Mouse (Mus musculus): ENCODE data around the gene Rmnd1. TPM values are rescaled to one million over a fixed set of nuclear protein-coding genes. Genes with fewer than 3 reads are reported as not detected.

Gene Rmnd1
- polyA plus RNA-seq, 1 experiment = 118 TPM

GRCm38 (mm10) chr10:4398058-4398457 lies 34.1 kb downstream of the Rmnd1 start:
- Histone ChIP-seq H3K27ac (ENCODE audit: insufficient read depth, low read length) (no peak overlapping the region), H3K4me1 (ENCODE audit: control insufficient read depth, insufficient read depth, low read length) (peaks cover 6% of the 10 kb centered on the region), H3K4me3 (ENCODE audit: insufficient read depth, low read length) (no peak overlapping the region)
- TF ChIP-seq POLR2A (IDR thresholded peaks at IDR 0.05; ENCODE audit: extremely low read depth, insufficient read depth, low read length) = no peak
- TF ChIP-seq CTCF (IDR thresholded peaks at IDR 0.05; ENCODE audit: extremely low read depth, insufficient read depth, low read length) = no peak

- H3K4me3 ChIP-seq (ENCODE audit: insufficient read depth, low read length) = no peak overlapping the region
- H3K27ac ChIP-seq (ENCODE audit: insufficient read depth, low read length) = no peak overlapping the region
- TF ChIP-seq POLR2A (IDR thresholded peaks at IDR 0.05; ENCODE audit: extremely low read depth, insufficient read depth, low read length) (no peak), CTCF (IDR thresholded peaks at IDR 0.05; ENCODE audit: extremely low read depth, insufficient read depth, low read length) (no peak)
- H3K4me1 ChIP-seq (ENCODE audit: control insufficient read depth, insufficient read depth, low read length) = peaks cover 9% of the 10 kb centered on the region
These were observed 36.9 kb downstream of the Rmnd1 start for GRCm38 (mm10) chr10:4395321-4395720.

- TF ChIP-seq CTCF (IDR thresholded peaks at IDR 0.05; ENCODE audit: extremely low read depth, insufficient read depth, low read length) (peak; percentile 46), POLR2A (IDR thresholded peaks at IDR 0.05; ENCODE audit: extremely low read depth, insufficient read depth, low read length) (no peak)
- Histone ChIP-seq H3K4me3 (ENCODE audit: insufficient read depth, low read length) (no peak overlapping the region), H3K4me1 (ENCODE audit: control insufficient read depth, insufficient read depth, low read length) (peaks cover 18% of the 10 kb centered on the region), H3K27ac (ENCODE audit: insufficient read depth, low read length) (no peak overlapping the region)
These were observed 40.3 kb downstream of the Rmnd1 start for GRCm38 (mm10) chr10:4391851-4392250.

- Histone ChIP-seq H3K4me3 (ENCODE audit: insufficient read depth, low read length) (no peak overlapping the region), H3K27ac (ENCODE audit: insufficient read depth, low read length) (no peak overlapping the region), H3K4me1 (ENCODE audit: control insufficient read depth, insufficient read depth, low read length) (peaks cover 18% of the 10 kb centered on the region)
- no peak for TF ChIP-seq POLR2A (IDR thresholded peaks at IDR 0.05; ENCODE audit: extremely low read depth, insufficient read depth, low read length)
- TF ChIP-seq CTCF (IDR thresholded peaks at IDR 0.05; ENCODE audit: extremely low read depth, insufficient read depth, low read length) = no peak
These were observed 41.1 kb downstream of the Rmnd1 start for GRCm38 (mm10) chr10:4391076-4391475.

GRCm38 (mm10) chr10:4390550-4390949 lies 41.6 kb downstream of the Rmnd1 start:
- Histone ChIP-seq H3K4me1 (ENCODE audit: control insufficient read depth, insufficient read depth, low read length) (peaks cover 18% of the 10 kb centered on the region), H3K27ac (ENCODE audit: insufficient read depth, low read length) (no peak overlapping the region), H3K4me3 (ENCODE audit: insufficient read depth, low read length) (no peak overlapping the region; the same call in 1 of the 2 replicates)
- TF ChIP-seq CTCF (IDR thresholded peaks at IDR 0.05; ENCODE audit: extremely low read depth, insufficient read depth, low read length) (no peak), POLR2A (IDR thresholded peaks at IDR 0.05; ENCODE audit: extremely low read depth, insufficient read depth, low read length) (no peak)

GRCm38 (mm10) chr10:4389461-4390112 lies 42.6 kb downstream of the Rmnd1 start:
- Histone ChIP-seq H3K4me3 (ENCODE audit: insufficient read depth, low read length) (peak overlapping the region; percentile 74), H3K27ac (ENCODE audit: insufficient read depth, low read length) (no peak overlapping the region), H3K4me1 (ENCODE audit: control insufficient read depth, insufficient read depth, low read length) (peaks cover 13% of the 10 kb centered on the region)
- TF ChIP-seq POLR2A (IDR thresholded peaks at IDR 0.05; ENCODE audit: extremely low read depth, insufficient read depth, low read length) (no peak), CTCF (IDR thresholded peaks at IDR 0.05; ENCODE audit: extremely low read depth, insufficient read depth, low read length) (no peak)

- Histone ChIP-seq H3K27ac (ENCODE audit: insufficient read depth, low read length) (no peak overlapping the region), H3K4me3 (ENCODE audit: insufficient read depth, low read length) (peak overlapping the region; percentile 74), H3K4me1 (ENCODE audit: control insufficient read depth, insufficient read depth, low read length) (peaks cover 13% of the 10 kb centered on the region)
- no peak for TF ChIP-seq CTCF (IDR thresholded peaks at IDR 0.05; ENCODE audit: extremely low read depth, insufficient read depth, low read length)
- no peak for TF ChIP-seq POLR2A (IDR thresholded peaks at IDR 0.05; ENCODE audit: extremely low read depth, insufficient read depth, low read length)
These were observed 43.2 kb downstream of the Rmnd1 start for GRCm38 (mm10) chr10:4389036-4389435.

- Histone ChIP-seq H3K4me1 (ENCODE audit: control insufficient read depth, insufficient read depth, low read length) (peaks cover 13% of the 10 kb centered on the region), H3K27ac (ENCODE audit: insufficient read depth, low read length) (peak overlapping the region; percentile 43; the same call in 1 of the 2 replicates), H3K4me3 (ENCODE audit: insufficient read depth, low read length) (peak overlapping the region; percentile 74)
- TF ChIP-seq CTCF (IDR thresholded peaks at IDR 0.05; ENCODE audit: extremely low read depth, insufficient read depth, low read length) = no peak
- no peak for TF ChIP-seq POLR2A (IDR thresholded peaks at IDR 0.05; ENCODE audit: extremely low read depth, insufficient read depth, low read length)
These were observed 43.8 kb downstream of the Rmnd1 start for GRCm38 (mm10) chr10:4388384-4388745.

GRCm38 (mm10) chr10:4387701-4388383 lies 44.3 kb downstream of the Rmnd1 start, which contains the start of gene Zbtb2:
TSS of gene Zbtb2 (minus strand) at chr10:4388108.
- TF ChIP-seq CTCF (IDR thresholded peaks at IDR 0.05; ENCODE audit: extremely low read depth, insufficient read depth, low read length) (no peak), POLR2A (IDR thresholded peaks at IDR 0.05; ENCODE audit: extremely low read depth, insufficient read depth, low read length) (no peak)
- Histone ChIP-seq H3K4me3 (ENCODE audit: insufficient read depth, low read length) (peak within 1 kb of the TSS; percentile 74), H3K27ac (ENCODE audit: insufficient read depth, low read length) (peak within 1 kb of the TSS; percentile 99), H3K4me1 (ENCODE audit: control insufficient read depth, insufficient read depth, low read length) (peaks cover 11% of the 10 kb centered on the region)
